Mouse (Mus musculus): ENCODE results near the gene Osgep.

DNA sequence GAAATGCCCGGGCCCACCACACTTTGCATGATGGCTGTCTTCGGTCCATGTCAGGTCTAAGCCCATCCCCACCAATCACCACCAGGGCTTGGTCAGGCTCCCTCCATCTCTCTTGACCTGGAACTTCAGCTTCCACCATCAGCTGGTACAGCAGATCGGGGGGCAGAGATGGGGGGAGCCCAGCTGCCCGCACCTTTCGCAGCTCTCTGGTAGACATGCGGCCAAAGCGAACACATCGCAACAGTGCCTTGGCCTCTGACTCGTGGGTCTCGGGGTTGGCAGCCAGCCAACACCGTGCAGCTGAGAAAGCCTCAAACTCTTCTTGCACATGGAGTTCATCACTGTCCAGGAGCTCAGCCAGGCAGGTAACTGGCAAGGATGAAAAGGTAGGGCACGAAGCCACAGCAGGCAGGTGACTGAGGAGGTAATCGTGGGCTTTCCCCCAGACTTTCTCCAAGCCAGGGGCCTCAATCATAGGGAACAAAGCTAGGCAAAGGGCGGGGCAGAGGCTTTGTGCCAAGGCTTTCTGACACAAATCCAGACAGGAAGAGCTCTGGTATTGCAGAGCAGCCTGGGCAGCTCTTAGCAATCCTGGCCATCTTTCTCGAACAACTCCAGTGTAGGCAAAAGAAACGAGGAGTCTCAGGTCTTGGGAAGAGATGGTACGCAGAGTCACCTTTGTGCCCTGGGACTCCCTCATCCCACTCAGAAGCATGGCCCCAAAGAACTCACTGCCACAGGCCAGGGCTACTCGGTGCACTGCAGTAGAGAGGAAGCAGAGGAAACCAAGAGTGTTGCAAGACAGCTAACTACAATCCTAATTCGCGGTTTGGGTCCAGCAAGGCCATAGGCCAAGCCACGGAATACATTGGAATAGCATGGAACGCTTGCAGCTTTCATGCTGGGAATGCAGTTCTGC lies 31.9 kb downstream of the Osgep start:
- no peak for TF ChIP-seq CTCF (IDR thresholded peaks at IDR 0.05; ENCODE audit: control insufficient read depth, insufficient read depth, low read length)
- TF ChIP-seq POLR2A (IDR thresholded peaks at IDR 0.05; ENCODE audit: borderline replicate concordance, control insufficient read depth, low read depth, low read length) = no peak
